Mouse (Mus musculus): Measurements from ENCODE around the gene Morf4l2. TPM values are rescaled to one million over a fixed set of nuclear protein-coding genes. Genes with fewer than 3 reads are reported as not detected.

Morf4l2 gene
- polyA plus RNA-seq (2016; fragmentation: Nextera tagmentation; extraction: Ambion mirVana): 403 and 424 TPM in 2 replicates

GRCm38 (mm10) chrX:136743459-136743858 is at the start of gene Morf4l2:
Morf4l2 (minus strand) TSS chrX:136743690.
- Histone ChIP-seq H3K4me2 (peak within 1 kb of the TSS; percentile 64), H3K27ac (ENCODE audit: poor library complexity, severe bottlenecking) (peak within 1 kb of the TSS; percentile 91), H3K9me3 (replicated peaks) (no peaks in the 10 kb centered on the region), H3K27me3 (replicated peaks) (no peaks in the 10 kb centered on the region), H3K9ac (peak within 1 kb of the TSS; percentile 81), H3K4me3 (peak within 1 kb of the TSS; percentile 52), H3K4me1 (replicated peaks) (no peaks in the 10 kb centered on the region), H3K36me3 (peaks cover 5% of the 10 kb centered on the region; the same call in 1 of the 2 replicates)
- ATAC-seq (ENCODE audit: insufficient number of reproducible peaks, low FRiP score): no peak
- 77% methylated on average over 12 of the region's 12 CpGs for WGBS

GRCm38 (mm10) chrX:136789446-136789845 is 46.0 kb upstream of the Morf4l2 start:
- Histone ChIP-seq H3K27ac (ENCODE audit: poor library complexity, severe bottlenecking) (no peak overlapping the region), H3K9me3 (replicated peaks) (no peaks in the 10 kb centered on the region), H3K4me2 (no peak overlapping the region), H3K9ac (no peak overlapping the region), H3K4me3 (no peak overlapping the region), H3K27me3 (replicated peaks) (no peaks in the 10 kb centered on the region), H3K36me3 (no peaks in the 10 kb centered on the region), H3K4me1 (replicated peaks) (no peaks in the 10 kb centered on the region)
- no peak for ATAC-seq (ENCODE audit: insufficient number of reproducible peaks, low FRiP score)
- WGBS: 69% methylated on average over 4 of the region's 4 CpGs

GRCm38 (mm10) chrX:136780041-136780440 is 36.6 kb upstream of the Morf4l2 start, which contains the start of gene Glra4:
Glra4 (minus strand) TSS chrX:136780141.
- no peak within 1 kb of the TSS for H3K27ac ChIP-seq (ENCODE audit: poor library complexity, severe bottlenecking)
- ATAC-seq (ENCODE audit: insufficient number of reproducible peaks, low FRiP score): no peak
- no peak within 1 kb of the TSS for H3K9ac ChIP-seq
- 71% methylated on average over 3 of the region's 3 CpGs for WGBS
- H3K36me3 ChIP-seq: peaks cover 3% of the 10 kb centered on the region
- no peaks in the 10 kb centered on the region for H3K4me1 ChIP-seq (replicated peaks)
- H3K4me2 ChIP-seq: no peak within 1 kb of the TSS
- no peaks in the 10 kb centered on the region for H3K27me3 ChIP-seq (replicated peaks)
- no peaks in the 10 kb centered on the region for H3K9me3 ChIP-seq (replicated peaks)
- H3K4me3 ChIP-seq: no peak within 1 kb of the TSS

- ATAC-seq (ENCODE audit: insufficient number of reproducible peaks, low FRiP score): no peak
- WGBS: 54% methylated on average over 2 of the region's 2 CpGs
- Histone ChIP-seq H3K27ac (ENCODE audit: poor library complexity, severe bottlenecking) (no peak overlapping the region), H3K9me3 (replicated peaks) (no peaks in the 10 kb centered on the region), H3K4me3 (no peak overlapping the region), H3K4me1 (replicated peaks) (no peaks in the 10 kb centered on the region), H3K4me2 (no peak overlapping the region), H3K36me3 (peaks cover 3% of the 10 kb centered on the region), H3K27me3 (replicated peaks) (no peaks in the 10 kb centered on the region), H3K9ac (no peak overlapping the region)
These were observed 35.8 kb upstream of the Morf4l2 start for GRCm38 (mm10) chrX:136779262-136779661.

GRCm38 (mm10) chrX:136778046-136778445 is 34.6 kb upstream of the Morf4l2 start:
- no peaks in the 10 kb centered on the region for H3K4me1 ChIP-seq (replicated peaks)
- no peak overlapping the region for H3K27ac ChIP-seq (ENCODE audit: poor library complexity, severe bottlenecking)
- no peak overlapping the region for H3K9ac ChIP-seq
- no peaks in the 10 kb centered on the region for H3K9me3 ChIP-seq (replicated peaks)
- no peaks in the 10 kb centered on the region for H3K27me3 ChIP-seq (replicated peaks)
- no peak overlapping the region for H3K4me3 ChIP-seq
- H3K4me2 ChIP-seq: no peak overlapping the region
- ATAC-seq (ENCODE audit: insufficient number of reproducible peaks, low FRiP score): no peak
- H3K36me3 ChIP-seq: peaks cover 3% of the 10 kb centered on the region
- 79% methylated on average over 3 of the region's 3 CpGs for WGBS

- no peaks in the 10 kb centered on the region for H3K9me3 ChIP-seq (replicated peaks)
- no peak overlapping the region for H3K27ac ChIP-seq (ENCODE audit: poor library complexity, severe bottlenecking)
- no peaks in the 10 kb centered on the region for H3K27me3 ChIP-seq (replicated peaks)
- no peak overlapping the region for H3K9ac ChIP-seq
- ATAC-seq (ENCODE audit: insufficient number of reproducible peaks, low FRiP score): no peak
- H3K4me1 ChIP-seq (replicated peaks): no peaks in the 10 kb centered on the region
- WGBS: 68% methylated on average over 1 of the region's 1 CpGs
- H3K4me3 ChIP-seq: no peak overlapping the region
- no peak overlapping the region for H3K4me2 ChIP-seq
- H3K36me3 ChIP-seq: peaks cover 2% of the 10 kb centered on the region
These were observed 29.5 kb upstream of the Morf4l2 start for GRCm38 (mm10) chrX:136773035-136773434.

GRCm38 (mm10) chrX:136761103-136762074 is 17.9 kb upstream of the Morf4l2 start:
- Histone ChIP-seq H3K9ac (no peak overlapping the region), H3K9me3 (replicated peaks) (no peaks in the 10 kb centered on the region), H3K4me2 (no peak overlapping the region), H3K27me3 (replicated peaks) (no peaks in the 10 kb centered on the region), H3K27ac (ENCODE audit: poor library complexity, severe bottlenecking) (no peak overlapping the region), H3K4me1 (replicated peaks) (no peaks in the 10 kb centered on the region), H3K36me3 (peaks cover 12% of the 10 kb centered on the region; the same call in 1 of the 2 replicates), H3K4me3 (no peak overlapping the region)
- 70% methylated on average over 11 of the region's 11 CpGs for WGBS
- no peak for ATAC-seq (ENCODE audit: insufficient number of reproducible peaks, low FRiP score)

- Histone ChIP-seq H3K4me3 (no peak overlapping the region), H3K4me1 (replicated peaks) (no peaks in the 10 kb centered on the region), H3K27me3 (replicated peaks) (no peaks in the 10 kb centered on the region), H3K27ac (ENCODE audit: poor library complexity, severe bottlenecking) (no peak overlapping the region), H3K9ac (no peak overlapping the region), H3K9me3 (replicated peaks) (no peaks in the 10 kb centered on the region), H3K4me2 (no peak overlapping the region), H3K36me3 (peaks cover 8% of the 10 kb centered on the region)
- ATAC-seq (ENCODE audit: insufficient number of reproducible peaks, low FRiP score): no peak
- 73% methylated on average over 3 of the region's 3 CpGs for WGBS
These were observed 12.0 kb upstream of the Morf4l2 start for GRCm38 (mm10) chrX:136755464-136755863.

- Histone ChIP-seq H3K4me3 (no peak overlapping the region), H3K27me3 (replicated peaks) (no peaks in the 10 kb centered on the region), H3K4me2 (no peak overlapping the region), H3K4me1 (replicated peaks) (no peaks in the 10 kb centered on the region), H3K27ac (ENCODE audit: poor library complexity, severe bottlenecking) (no peak overlapping the region), H3K36me3 (no peaks in the 10 kb centered on the region), H3K9ac (no peak overlapping the region), H3K9me3 (replicated peaks) (no peaks in the 10 kb centered on the region)
- 76% methylated on average over 4 of the region's 4 CpGs for WGBS
- no peak for ATAC-seq (ENCODE audit: insufficient number of reproducible peaks, low FRiP score)
These were observed 5.8 kb upstream of the Morf4l2 start for GRCm38 (mm10) chrX:136749329-136749728.

GRCm38 (mm10) chrX:136744663-136745062 is 1.2 kb upstream of the Morf4l2 start:
- no peak for ATAC-seq (ENCODE audit: insufficient number of reproducible peaks, low FRiP score)
- no peak overlapping the region for H3K9ac ChIP-seq
- WGBS: 75% methylated on average over 8 of the region's 8 CpGs
- H3K4me3 ChIP-seq: no peak overlapping the region
- no peaks in the 10 kb centered on the region for H3K27me3 ChIP-seq (replicated peaks)
- no peak overlapping the region for H3K4me2 ChIP-seq
- H3K4me1 ChIP-seq (replicated peaks): no peaks in the 10 kb centered on the region
- H3K9me3 ChIP-seq (replicated peaks): no peaks in the 10 kb centered on the region
- no peak overlapping the region for H3K27ac ChIP-seq (ENCODE audit: poor library complexity, severe bottlenecking)
- no peaks in the 10 kb centered on the region for H3K36me3 ChIP-seq

GRCm38 (mm10) chrX:136742661-136743103 is 808 bp downstream of the Morf4l2 start:
- Histone ChIP-seq H3K4me3 (peak overlapping the region; percentile 52), H3K9me3 (replicated peaks) (no peaks in the 10 kb centered on the region), H3K27ac (ENCODE audit: poor library complexity, severe bottlenecking) (peak overlapping the region; percentile 91), H3K4me1 (replicated peaks) (no peaks in the 10 kb centered on the region), H3K4me2 (peak overlapping the region; percentile 64), H3K27me3 (replicated peaks) (no peaks in the 10 kb centered on the region), H3K36me3 (peaks cover 6% of the 10 kb centered on the region; the same call in 1 of the 2 replicates), H3K9ac (peak overlapping the region; percentile 81)
- no peak for ATAC-seq (ENCODE audit: insufficient number of reproducible peaks, low FRiP score)
- 32% methylated on average over 5 of the region's 5 CpGs for WGBS
